Mouse (Mus musculus): ENCODE results near the gene L3mbtl1. TPM values are rescaled to one million over a fixed set of nuclear protein-coding genes. Genes with fewer than 3 reads are reported as not detected.

The L3mbtl1 gene
- polyA plus RNA-seq (2012; rRNA removed; ENCODE audit: low replicate concordance) = not detected in 2 replicates

DNA sequence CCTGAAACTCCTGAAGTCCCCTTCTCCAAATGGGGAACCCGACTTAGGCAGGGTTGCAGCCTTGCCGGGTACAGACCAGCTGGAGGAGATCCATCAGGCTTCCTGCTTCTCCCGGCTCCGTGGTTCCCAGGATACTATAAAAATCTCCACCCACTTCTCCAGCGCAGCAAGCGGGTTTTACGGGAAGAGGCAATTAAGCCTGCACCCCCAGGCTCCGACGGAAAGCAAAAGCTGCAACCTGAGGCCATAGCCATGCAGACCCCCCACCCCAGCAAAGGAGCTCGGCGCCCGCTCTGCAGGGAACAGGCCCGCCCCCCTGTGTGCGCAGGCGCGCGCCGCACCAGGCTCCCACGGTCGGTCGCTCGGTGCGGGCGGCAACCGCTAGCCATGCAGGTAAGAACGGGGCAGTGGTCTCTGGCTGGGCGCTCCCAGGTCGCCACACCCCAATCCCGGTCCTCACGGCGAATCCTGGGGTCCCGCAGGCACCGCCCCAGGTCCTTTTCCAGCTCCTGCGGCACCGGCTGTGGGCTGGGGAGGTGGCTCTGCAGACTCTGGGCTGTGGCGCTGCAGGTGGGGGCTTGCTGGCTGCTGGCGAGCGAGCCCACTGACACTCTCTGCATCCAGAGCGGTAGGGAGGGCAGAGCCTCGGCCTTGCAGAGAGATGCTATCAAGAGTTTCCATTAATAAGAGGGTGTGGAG, at the start of gene L3mbtl1:
Gene L3mbtl1, plus strand, starts transcription at position 325 of the 699 bp plus-strand sequence.

DNA sequence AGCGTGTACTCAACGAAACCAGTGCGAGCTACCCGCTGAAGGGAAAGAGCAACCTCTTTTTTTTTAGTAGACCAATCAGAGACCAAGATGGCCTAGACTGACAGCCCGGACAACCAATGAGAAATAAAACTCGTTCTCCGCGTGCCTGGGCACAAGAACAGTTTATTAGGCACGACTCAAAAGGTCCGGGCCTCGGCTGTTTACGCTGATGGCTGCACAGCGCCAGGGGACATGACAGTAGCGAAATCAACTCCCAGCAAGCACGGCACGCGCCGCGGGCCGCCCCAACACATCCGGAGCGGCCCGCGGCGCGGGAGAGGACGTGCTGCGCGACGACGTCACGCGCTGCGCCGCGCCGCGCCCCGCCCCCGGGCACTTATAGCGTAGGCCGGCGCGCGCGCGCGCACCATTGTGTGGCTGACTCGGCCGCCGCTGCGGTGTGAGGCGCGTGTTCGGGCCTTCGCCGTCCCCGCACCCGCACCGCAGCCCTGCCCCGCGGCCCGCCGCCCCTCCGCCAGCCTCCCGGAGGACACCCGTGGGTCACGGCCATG, 12.1 kb upstream of the L3mbtl1 start, which contains the start of gene Srsf6:
Gene Srsf6, plus strand, starts transcription at position 406 of the 551 bp plus-strand sequence.

DNA sequence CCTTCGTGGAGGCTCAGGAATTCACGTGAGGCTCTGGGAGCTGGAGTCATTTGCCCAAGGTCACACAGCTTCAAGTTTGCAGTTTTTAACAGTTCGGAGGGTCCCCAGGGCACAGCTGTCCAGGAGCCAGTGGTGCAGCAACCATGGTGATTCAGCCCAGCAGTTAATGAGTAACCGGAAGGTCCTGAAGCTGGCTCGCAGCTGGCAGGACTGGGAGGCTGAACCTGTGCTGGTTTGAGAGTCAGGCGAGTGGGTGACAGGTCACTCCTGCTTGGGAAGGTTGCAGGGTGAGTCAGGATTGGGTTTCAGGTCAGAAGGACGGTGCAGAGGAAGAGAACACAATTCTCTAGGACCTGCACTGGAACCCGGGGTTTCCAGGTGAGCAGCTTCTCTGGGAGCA, 43.9 kb downstream of the L3mbtl1 start, which contains the start of gene Sgk2:
Gene Sgk2, plus strand, starts transcription at position 113 of the 400 bp plus-strand sequence.

DNA sequence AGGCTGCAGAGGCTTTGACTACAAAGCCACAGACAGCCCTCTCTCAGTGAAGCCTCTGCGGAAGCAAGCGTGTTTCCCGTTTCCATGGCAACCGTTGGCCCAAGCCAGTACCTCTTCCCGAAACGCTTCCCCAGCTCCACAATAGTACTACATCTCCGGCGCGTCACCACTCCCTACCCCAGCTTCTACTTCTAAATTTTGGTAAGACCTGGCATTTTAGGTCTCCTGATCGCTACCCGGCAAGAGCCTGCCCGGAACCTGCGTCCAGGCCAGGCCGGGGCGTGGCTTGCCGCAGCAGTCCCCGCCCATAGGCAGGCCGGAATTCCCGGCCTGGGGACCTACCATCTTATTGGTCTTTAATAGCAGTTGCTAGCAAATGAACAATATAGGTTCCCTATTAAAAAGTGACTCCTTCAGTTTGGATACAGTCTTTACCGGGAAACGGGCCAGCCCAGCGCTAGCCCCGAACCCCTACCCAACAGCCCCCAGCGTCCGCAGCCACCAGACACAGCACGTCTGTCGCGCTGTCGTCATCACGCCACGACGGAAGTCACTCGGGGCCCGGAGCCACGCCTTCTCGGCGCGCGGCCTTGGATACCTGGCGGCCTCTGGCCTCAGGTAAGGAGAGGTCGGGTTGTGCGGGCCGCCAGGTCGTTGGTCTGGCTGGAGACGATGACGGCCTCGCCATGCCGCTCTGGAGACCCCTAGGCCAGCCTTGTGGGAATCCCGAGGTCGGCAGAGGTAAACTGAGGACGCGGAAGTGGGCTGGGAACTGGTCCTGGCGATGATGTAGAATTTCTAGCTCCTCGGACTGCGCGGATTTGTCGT, 73.9 kb downstream of the L3mbtl1 start, which contains the start of gene Ift52:
Gene Ift52, plus strand, starts transcription at position 439 of the 828 bp plus-strand sequence.

Other genes starting within 250 kb of the L3mbtl1 start
- 65.2 and 113 TPM in 2 replicates for gene Srsf6, start 11.9 kb upstream of the L3mbtl1 start, polyA plus RNA-seq (2012; rRNA removed; ENCODE audit: low replicate concordance)
- gene Sgk2, start 43.9 kb downstream of the L3mbtl1 start, polyA plus RNA-seq (2012; rRNA removed; ENCODE audit: low replicate concordance) = 0.26 and 0.30 TPM in 2 replicates
- 17.4 and 29.2 TPM in 2 replicates for gene Ift52, start 73.9 kb downstream of the L3mbtl1 start, polyA plus RNA-seq (2012; rRNA removed; ENCODE audit: low replicate concordance)
- 2.4 and 2.9 TPM in 2 replicates for gene Mybl2, start 111.2 kb downstream of the L3mbtl1 start, polyA plus RNA-seq (2012; rRNA removed; ENCODE audit: low replicate concordance)
- not detected in 2 replicates for gene Gtsf1l, start 144.4 kb downstream of the L3mbtl1 start, polyA plus RNA-seq (2012; rRNA removed; ENCODE audit: low replicate concordance)

Data from mammary gland, adult 2 months (tissue).